Mouse (Mus musculus) MEL (cell line): ENCODE data around the gene Preb. TPM values are rescaled to one million over a fixed set of nuclear protein-coding genes. Genes with fewer than 3 reads are reported as not detected.

ENCODE experiments used
- DNase-seq: peaks from one replicate; pipeline ENCODE4 v3.0.0; 2011; ENCODE audit warnings: low read depth, low spot score
- H3K27ac ChIP-seq: 2 replicates; pipeline ENCODE4 v1.5.1; 2012; ENCODE audit warnings: low read depth, mild to moderate bottlenecking, control low read depth, low read length, moderate library complexity; ENCODE audit not compliant: control insufficient read depth
- H3K27me3 ChIP-seq, 2 experiments: fragments of 150-350 bp in 1 of 2; sonication (generic) in 1 of 2; 2 replicates each; pipeline ENCODE4 v1.6.1; 2012; ENCODE audit warnings: low read length in 2 of 2, mild to moderate bottlenecking in 2 of 2, improper control_type of control experiment in 1 of 2, moderate library complexity in 1 of 2; ENCODE audit not compliant: insufficient read depth in 2 of 2, control insufficient read depth in 1 of 2
- H3K36me3 ChIP-seq, 2 experiments: 2 replicates each; pipeline ENCODE4 v1.6.1; 2012 to 2014; ENCODE audit warnings: low read length in 2 of 2, improper control_type of control experiment in 1 of 2, inconsistent platforms in 1 of 2, mild to moderate bottlenecking in 1 of 2; ENCODE audit not compliant: insufficient read depth in 2 of 2, control insufficient read depth in 1 of 2
- H3K4me1 ChIP-seq, 2 experiments: fragments of 150-350 bp in 1 of 2; sonication (generic) in 1 of 2; 2 replicates each; pipeline ENCODE4 v1.6.1; 2012; ENCODE audit warnings: low read length in 2 of 2, improper control_type of control experiment in 1 of 2, mild to moderate bottlenecking in 1 of 2; ENCODE audit not compliant: insufficient read depth in 2 of 2, control insufficient read depth in 1 of 2
- H3K4me3 ChIP-seq, 2 experiments: fragments of 150-350 bp in 1 of 2; sonication (generic) in 1 of 2; 2 replicates each; pipeline ENCODE4 v1.5.1; 2012; ENCODE audit warnings: low read depth in 2 of 2, low read length in 2 of 2, mild to moderate bottlenecking in 2 of 2, moderate library complexity in 2 of 2, control low read depth in 1 of 2, improper control_type of control experiment in 1 of 2; ENCODE audit not compliant: control insufficient read depth in 1 of 2, insufficient read depth in 1 of 2
- H3K79me2 ChIP-seq: 2 replicates; pipeline ENCODE4 v1.6.1; 2012; ENCODE audit warnings: mild to moderate bottlenecking, low read length, moderate library complexity; ENCODE audit not compliant: control insufficient read depth, poor library complexity, insufficient read depth
- H3K9ac ChIP-seq: 2 replicates; pipeline ENCODE4 v1.6.1; 2012; ENCODE audit warnings: low read depth, mild to moderate bottlenecking, control low read depth, low read length, moderate library complexity; ENCODE audit not compliant: control insufficient read depth, poor library complexity, severe bottlenecking
- H3K9me3 ChIP-seq: fragments of 150-350 bp; sonication (generic); replicated peaks from 2 replicates; pipeline ENCODE4 v1.6.1; 2012; ENCODE audit warnings: mild to moderate bottlenecking, low read length, improper control_type of control experiment, moderate library complexity; ENCODE audit not compliant: insufficient read depth
- BHLHE40 ChIP-seq: IDR thresholded peaks from 2 replicates; pipeline ENCODE4 v1.6.1; 2012; ENCODE audit warnings: low read depth, mild to moderate bottlenecking, inconsistent platforms, low read length, improper control_type of control experiment, borderline replicate concordance
- CHD1 ChIP-seq: IDR thresholded peaks from 2 replicates; pipeline ENCODE4 v1.6.1; 2012; ENCODE audit warnings: low read depth, mild to moderate bottlenecking, inconsistent platforms, low read length, improper control_type of control experiment
- CHD2 ChIP-seq: IDR thresholded peaks from 2 replicates; pipeline ENCODE4 v1.6.1; 2011; ENCODE audit warnings: low read length, improper control_type of control experiment
- CTCF ChIP-seq, 3 experiments: IDR thresholded peaks in 2 of 3; conservative IDR thresholded peaks in 1 of 3; 2 replicates each; pipeline ENCODE4 v1.5.1; 2011 to 2012; ENCODE audit warnings: low read length in 3 of 3, low read depth in 2 of 3, mild to moderate bottlenecking in 2 of 3, improper control_type of control experiment in 1 of 3, inconsistent platforms in 1 of 3, mixed read lengths in 1 of 3, moderate library complexity in 1 of 3; ENCODE audit not compliant: control insufficient read depth in 1 of 3, insufficient read depth in 1 of 3, poor library complexity in 1 of 3, severe bottlenecking in 1 of 3
- E2F4 ChIP-seq: IDR thresholded peaks from 2 replicates; pipeline ENCODE4 v1.6.1; 2011; ENCODE audit warnings: low read depth, low read length, improper control_type of control experiment, borderline replicate concordance
- ELF1 ChIP-seq: IDR thresholded peaks from 2 replicates; pipeline ENCODE4 v1.6.1; 2014; ENCODE audit warnings: low read depth, mild to moderate bottlenecking, inconsistent platforms, low read length, improper control_type of control experiment, moderate library complexity
- EP300 ChIP-seq, 2 experiments: IDR thresholded peaks; 2 replicates each; pipeline ENCODE4 v1.6.1; 2011; ENCODE audit warnings: improper control_type of control experiment in 2 of 2, low read length in 2 of 2, low read depth in 1 of 2, mild to moderate bottlenecking in 1 of 2
- ETS1 ChIP-seq: IDR thresholded peaks from 2 replicates; pipeline ENCODE4 v1.6.1; 2012; ENCODE audit warnings: low read depth, mild to moderate bottlenecking, inconsistent platforms, low read length, improper control_type of control experiment, moderate library complexity
- GABPA ChIP-seq: IDR thresholded peaks from 2 replicates; pipeline ENCODE4 v1.6.1; 2012; ENCODE audit warnings: low read depth, mild to moderate bottlenecking, inconsistent platforms, low read length, improper control_type of control experiment, moderate library complexity
- GATA1 ChIP-seq: IDR thresholded peaks from 2 replicates; pipeline ENCODE4 v1.6.1; 2011; ENCODE audit warnings: low read depth, low read length, improper control_type of control experiment
- JUND ChIP-seq: IDR thresholded peaks from 2 replicates; pipeline ENCODE4 v1.6.1; 2011; ENCODE audit warnings: low read depth, mild to moderate bottlenecking, improper control_type of control experiment, low read length
- KAT2A ChIP-seq: conservative IDR thresholded peaks from 2 replicates; pipeline ENCODE4 v1.6.1; 2012; ENCODE audit warnings: low read depth, low read length, improper control_type of control experiment, inconsistent platforms
- MAFK ChIP-seq: IDR thresholded peaks from 2 replicates; pipeline ENCODE4 v1.6.1; 2011; ENCODE audit warnings: low read depth, mild to moderate bottlenecking, low read length, improper control_type of control experiment, borderline replicate concordance
- MAZ ChIP-seq: IDR thresholded peaks from 2 replicates; pipeline ENCODE4 v1.6.1; 2012; ENCODE audit warnings: low read depth, mild to moderate bottlenecking, inconsistent platforms, low read length, improper control_type of control experiment
- MEF2A ChIP-seq: IDR thresholded peaks from 2 replicates; pipeline ENCODE4 v1.6.1; 2014; ENCODE audit warnings: low read depth, mild to moderate bottlenecking, inconsistent platforms, low read length, improper control_type of control experiment; ENCODE audit not compliant: poor library complexity, insufficient replicate concordance, severe bottlenecking; ENCODE audit errors: extremely low read depth
- MXI1 ChIP-seq: IDR thresholded peaks from 2 replicates; pipeline ENCODE4 v1.6.1; 2011; ENCODE audit warnings: mild to moderate bottlenecking, low read depth, low read length, improper control_type of control experiment
- MYC ChIP-seq: IDR thresholded peaks from 2 replicates; pipeline ENCODE4 v1.6.1; 2011; ENCODE audit warnings: low read depth, mild to moderate bottlenecking, low read length, improper control_type of control experiment, moderate library complexity
- NRF1 ChIP-seq: IDR thresholded peaks from 2 replicates; pipeline ENCODE4 v1.6.1; 2014; ENCODE audit warnings: low read depth, mild to moderate bottlenecking, inconsistent platforms, low read length, improper control_type of control experiment, moderate library complexity; ENCODE audit not compliant: poor library complexity, insufficient read depth, severe bottlenecking
- POLR2A ChIP-seq, 2 experiments: IDR thresholded peaks; 2 replicates each; pipeline ENCODE4 v1.6.1; 2011 to 2012; ENCODE audit warnings: low read length in 2 of 2, mild to moderate bottlenecking in 2 of 2, control low read depth in 1 of 2, improper control_type of control experiment in 1 of 2, low read depth in 1 of 2, moderate library complexity in 1 of 2; ENCODE audit not compliant: control insufficient read depth in 1 of 2, insufficient read depth in 1 of 2, poor library complexity in 1 of 2
- POLR2AphosphoS5 ChIP-seq: IDR thresholded peaks from 2 replicates; pipeline ENCODE4 v1.6.1; 2012; ENCODE audit warnings: low read depth, borderline replicate concordance, mild to moderate bottlenecking, inconsistent platforms, low read length, moderate library complexity, mixed read lengths
- RCOR1 ChIP-seq: IDR thresholded peaks from 2 replicates; pipeline ENCODE4 v1.6.1; 2012; ENCODE audit warnings: low read depth, mild to moderate bottlenecking, inconsistent platforms, low read length, improper control_type of control experiment
- SIN3A ChIP-seq: IDR thresholded peaks from 2 replicates; pipeline ENCODE4 v1.6.1; 2012; ENCODE audit warnings: low read length, improper control_type of control experiment, inconsistent platforms
- SMC3 ChIP-seq: IDR thresholded peaks from 2 replicates; pipeline ENCODE4 v1.6.1; 2011; ENCODE audit warnings: low read depth, low read length, improper control_type of control experiment
- TAL1 ChIP-seq: IDR thresholded peaks from 2 replicates; pipeline ENCODE4 v1.6.1; 2012; ENCODE audit warnings: mild to moderate bottlenecking, inconsistent platforms, low read length, moderate library complexity, mixed read lengths
- TBP ChIP-seq: IDR thresholded peaks from 2 replicates; pipeline ENCODE4 v1.8.0; 2011; ENCODE audit warnings: low read depth, low read length, improper control_type of control experiment
- TCF12 ChIP-seq: IDR thresholded peaks from 2 replicates; pipeline ENCODE4 v1.6.1; 2014; ENCODE audit warnings: low read depth, mild to moderate bottlenecking, inconsistent platforms, low read length, improper control_type of control experiment, moderate library complexity
- UBTF ChIP-seq: IDR thresholded peaks from 2 replicates; pipeline ENCODE4 v1.6.1; 2012; ENCODE audit warnings: low read depth, mild to moderate bottlenecking, inconsistent platforms, low read length, improper control_type of control experiment, moderate library complexity, borderline replicate concordance; ENCODE audit not compliant: insufficient read depth
- USF1 ChIP-seq: IDR thresholded peaks from 2 replicates; pipeline ENCODE4 v1.6.1; 2014; ENCODE audit warnings: low read depth, mild to moderate bottlenecking, inconsistent platforms, low read length, improper control_type of control experiment, moderate library complexity
- ZKSCAN1 ChIP-seq: IDR thresholded peaks from 2 replicates; pipeline ENCODE4 v1.6.1; 2012; ENCODE audit warnings: low read depth, mild to moderate bottlenecking, inconsistent platforms, low read length, improper control_type of control experiment, moderate library complexity
- ZNF384 ChIP-seq: IDR thresholded peaks from 2 replicates; pipeline ENCODE4 v1.6.1; 2012; ENCODE audit warnings: low read depth, mild to moderate bottlenecking, inconsistent platforms, low read length, improper control_type of control experiment
- polyA plus RNA-seq, 2 experiments: library from polyadenylated mRNA; stranded (reverse) in 1 of 2; unstranded in 1 of 2; fragments of >175 nt in 1 of 2; fragments of >200 nt in 1 of 2; gene quantifications; 2 replicates each; pipeline versions ENCODE4 v1.2.1 to v1.2.4; 2012; ENCODE audit warnings: low replicate concordance in 2 of 2, low read depth in 1 of 2; ENCODE audit not compliant: insufficient read length in 2 of 2, insufficient read depth in 1 of 2, missing spikeins in 1 of 2
- total RNA-seq: library from RNA; depleted of rRNA; stranded (reverse); fragments of 300-350 nt; gene quantifications from 2 replicates; pipeline ENCODE4 v1.2.3, GENCODE M21; 2012

Preb gene
- total and polyA plus RNA-seq, 3 experiments: 143 to 247 TPM; not detected in 1

- Histone ChIP-seq H3K4me1 (peaks cover 16 to 39% of the 10 kb centered on the region in 2 experiments), H3K9ac (no peak overlapping the region; the same call in 1 of the 2 replicates), H3K79me2 (peaks cover under 1% of the 10 kb centered on the region; the same call in 1 of the 2 replicates), H3K27ac (peak overlapping the region; percentile 95), H3K27me3 (no peaks in the 10 kb centered on the region)
- no peak for TF ChIP-seq TCF12
- no peak for TF ChIP-seq ZKSCAN1
- TF ChIP-seq MAFK: no peak
- TF ChIP-seq POLR2AphosphoS5: no peak
- no peak for TF ChIP-seq TBP
- TF ChIP-seq, all 39 proteins: peak for 0
- Histone ChIP-seq H3K36me3 (peaks cover 0 to 22% of the 10 kb centered on the region in 2 experiments; a peak in 2 of 4 replicates), H3K4me3 (no peak overlapping the region; a peak in 1 of 4 replicates), H3K9me3 (no peaks in the 10 kb centered on the region)
- DNase-seq: no peak
Measured at GRCm38 (mm10) chr5:30916841-30917240, 43.3 kb downstream of the Preb start.

- Histone ChIP-seq H3K27ac (peak overlapping the region; percentile 95), H3K79me2 (no peaks in the 10 kb centered on the region; the same call in 1 of the 2 replicates), H3K4me1 (peaks cover 16 to 39% of the 10 kb centered on the region in 2 experiments)
- TF ChIP-seq CHD1: 0 out of 2 replicates have a peak, but pooled peaks have one; percentile 36
- peak; percentile 99 for TF ChIP-seq SIN3A
- TF ChIP-seq NRF1: peak; percentile 47; the same call in 1 of the 2 replicates
- peak; percentile 96 for TF ChIP-seq MEF2A
- TF ChIP-seq POLR2AphosphoS5: no peak
- peak; percentile 90 for TF ChIP-seq TBP
- no peak for TF ChIP-seq JUND
- no peak; the same call in 1 of the 2 replicates for TF ChIP-seq GABPA
- TF ChIP-seq RCOR1: peak; percentile 81
- TF ChIP-seq SMC3: peak; percentile 48; the same call in 1 of the 2 replicates
- TF ChIP-seq POLR2A (IDR thresholded peaks at IDR 0.05; ENCODE audit: control insufficient read depth in 1 of 2, insufficient read depth in 1 of 2, low read depth in 1 of 2, low read length in 2 of 2, poor library complexity in 1 of 2): peak; percentile 76 to 91
- TF ChIP-seq EP300 (IDR thresholded peaks at IDR 0.05; ENCODE audit: low read depth in 1 of 2, low read length in 2 of 2): peak; percentile 86
- peak; percentile 84 for TF ChIP-seq CHD2
- TF ChIP-seq E2F4: no peak
- peak; percentile 77 for TF ChIP-seq BHLHE40
- peak; percentile 93 for TF ChIP-seq ETS1
- peak; percentile 81; the same call in 1 of the 2 replicates for TF ChIP-seq MXI1
- TF ChIP-seq TAL1: peak; percentile 84
- TF ChIP-seq UBTF: no peak
- TF ChIP-seq MAZ: peak; percentile 46; the same call in 1 of the 2 replicates
- peak; percentile 94 for TF ChIP-seq MYC
- peak; percentile 27 to 67 (median 58); a peak in 5 of 6 replicates for TF ChIP-seq CTCF (IDR thresholded peaks at IDR 0.05 in 2 of 3, conservative IDR thresholded peaks at IDR 0.05 in 1 of 3; ENCODE audit: control insufficient read depth in 1 of 3, insufficient read depth in 1 of 3, low read depth in 2 of 3, low read length in 3 of 3, poor library complexity in 1 of 3, severe bottlenecking in 1 of 3)
- peak; percentile 93 for TF ChIP-seq GATA1
- peak; percentile 99 for TF ChIP-seq KAT2A
- peak; percentile 55 for TF ChIP-seq USF1
- peak; percentile 88 for TF ChIP-seq ELF1
- no peak for TF ChIP-seq ZNF384
Measured at GRCm38 (mm10) chr5:30915974-30916433, 44.2 kb downstream of the Preb start.

More at GRCm38 (mm10) chr5:30915974-30916433, 44.2 kb downstream of the Preb start:
- Histone ChIP-seq H3K27me3 (no peaks in the 10 kb centered on the region), H3K4me3 (peak overlapping the region; percentile 11 to 14; a peak in 3 of 4 replicates), H3K9me3 (no peaks in the 10 kb centered on the region), H3K36me3 (peaks cover 0 to 22% of the 10 kb centered on the region in 2 experiments; a peak in 2 of 4 replicates), H3K9ac (peak overlapping the region; percentile 59)
- peak; percentile 99 for DNase-seq
